Mouse (Mus musculus): ENCODE data around the gene Trmt2a.

GRCm38 (mm10) chr16:18250828-18251790 lies 2.6 kb downstream of the Trmt2a start:
- TF ChIP-seq ZNF384 (IDR thresholded peaks at IDR 0.05; ENCODE audit: low read depth, low read length), result no peak
- TF ChIP-seq HCFC1 (IDR thresholded peaks at IDR 0.05; ENCODE audit: borderline replicate concordance, insufficient read depth, low read length), result no peak
- no peak for TF ChIP-seq MAFK (IDR thresholded peaks at IDR 0.05; ENCODE audit: insufficient read depth, low read depth, low read length)
- no peak for TF ChIP-seq CHD2 (IDR thresholded peaks at IDR 0.05; ENCODE audit: low read depth, low read length)

All from ES-E14 (cell line).